Mouse (Mus musculus) G1E (cell line): ENCODE data around the gene Prkca. TPM values are rescaled to one million over a fixed set of nuclear protein-coding genes. Genes with fewer than 3 reads are reported as not detected.
A peak's percentile ranks its signal among the peaks of the same experiment; 100 is the strongest.

Experiments
- ATAC-seq: 2 replicates; pipeline ENCODE4 v1.8.0; 2016; ENCODE audit warnings: mild to moderate bottlenecking; ENCODE audit not compliant: insufficient number of reproducible peaks, poor library complexity, low FRiP score, severe bottlenecking; ENCODE audit errors: extremely low read depth
- DNase-seq: peaks from one replicate; pipeline ENCODE4 v3.0.0; 2012; ENCODE audit warnings: low spot score
- H3K27me3 ChIP-seq: 2 replicates; pipeline ENCODE4 v1.6.1; 2012; ENCODE audit warnings: mild to moderate bottlenecking, low read length, inconsistent platforms; ENCODE audit not compliant: insufficient read depth
- H3K36me3 ChIP-seq: replicated peaks from 2 replicates; pipeline ENCODE3; 2012; ENCODE audit warnings: mild to moderate bottlenecking, inconsistent platforms
- H3K4me1 ChIP-seq: 2 replicates; pipeline ENCODE4 v1.6.1; 2012; ENCODE audit warnings: low read depth, low read length, inconsistent platforms, mixed read lengths; ENCODE audit not compliant: insufficient read depth
- H3K4me3 ChIP-seq: 2 replicates; pipeline ENCODE4 v1.5.1; 2012; ENCODE audit warnings: low read depth, mild to moderate bottlenecking, inconsistent platforms, low read length, moderate library complexity, mixed read lengths
- H3K9me3 ChIP-seq: replicated peaks from 2 replicates; pipeline ENCODE4 v1.6.1; 2012; ENCODE audit warnings: inconsistent platforms
- CTCF ChIP-seq: IDR thresholded peaks from 2 replicates; pipeline ENCODE4 v1.5.1; 2012; ENCODE audit warnings: low read depth, low read length, inconsistent platforms, mixed read lengths
- GATA1 ChIP-seq: IDR thresholded peaks from 2 replicates; pipeline ENCODE4 v1.6.1; 2012; ENCODE audit warnings: borderline replicate concordance, low read length, inconsistent platforms, mixed read lengths
- GATA2 ChIP-seq: IDR thresholded peaks from 2 replicates; pipeline ENCODE4 v1.6.1; 2012; ENCODE audit warnings: low read depth, low read length, inconsistent platforms, borderline replicate concordance
- POLR2AphosphoS5 ChIP-seq: IDR thresholded peaks from 2 replicates; pipeline ENCODE4 v1.6.1; 2012; ENCODE audit warnings: low read depth, low read length, inconsistent platforms; ENCODE audit not compliant: insufficient replicate concordance
- TAL1 ChIP-seq: conservative IDR thresholded peaks from 2 replicates; pipeline ENCODE4 v1.6.1; 2012; ENCODE audit warnings: low read depth, low read length, inconsistent platforms, mixed read lengths
- polyA plus RNA-seq: library from polyadenylated mRNA; stranded (reverse); fragments of >175 nt; gene quantifications from 2 replicates; pipeline ENCODE4 v1.2.3, GENCODE M21; 2012
- total RNA-seq, 2 experiments: library from RNA; stranded (forward) in 1 of 2; stranded (reverse) in 1 of 2; fragments of 200-1000 nt in 1 of 2; fragments of >200 nt in 1 of 2; fragmentation: Nextera tagmentation in 1 of 2; gene quantifications; 2 replicates each; pipeline ENCODE4 v1.2.3; 2014 to 2017

Prkca gene
- total and polyA plus RNA-seq, 3 experiments: 0.11 TPM; not detected in 2

- DNase-seq (no peak), ATAC-seq (no peak)
- H3K4me1 ChIP-seq: peaks cover 30% of the 10 kb centered on the region
- no peak overlapping the region for H3K4me3 ChIP-seq
- peaks cover 36% of the 10 kb centered on the region for H3K9me3 ChIP-seq
- no peaks in the 10 kb centered on the region for H3K36me3 ChIP-seq
- no peak for TF ChIP-seq GATA2
- no peak for TF ChIP-seq POLR2AphosphoS5
- TF ChIP-seq GATA1: no peak
- no peak for TF ChIP-seq CTCF
- TF ChIP-seq TAL1: no peak
- no peaks in the 10 kb centered on the region; the same call in 1 of the 2 replicates for H3K27me3 ChIP-seq
Observed at GRCm38 (mm10) chr11:108239173-108239572, 104.6 kb downstream of the Prkca start.

- TF ChIP-seq GATA2: no peak
- TF ChIP-seq TAL1: no peak
- TF ChIP-seq CTCF: no peak
- TF ChIP-seq POLR2AphosphoS5: no peak
- no peak for TF ChIP-seq GATA1
- Histone ChIP-seq H3K4me3 (no peak overlapping the region), H3K27me3 (no peaks in the 10 kb centered on the region; the same call in 1 of the 2 replicates), H3K9me3 (peaks cover 28% of the 10 kb centered on the region), H3K36me3 (no peaks in the 10 kb centered on the region), H3K4me1 (peaks cover 25% of the 10 kb centered on the region)
- ATAC-seq (no peak), DNase-seq (no peak)
Observed at GRCm38 (mm10) chr11:108236754-108237428, 106.8 kb downstream of the Prkca start.

DNA sequence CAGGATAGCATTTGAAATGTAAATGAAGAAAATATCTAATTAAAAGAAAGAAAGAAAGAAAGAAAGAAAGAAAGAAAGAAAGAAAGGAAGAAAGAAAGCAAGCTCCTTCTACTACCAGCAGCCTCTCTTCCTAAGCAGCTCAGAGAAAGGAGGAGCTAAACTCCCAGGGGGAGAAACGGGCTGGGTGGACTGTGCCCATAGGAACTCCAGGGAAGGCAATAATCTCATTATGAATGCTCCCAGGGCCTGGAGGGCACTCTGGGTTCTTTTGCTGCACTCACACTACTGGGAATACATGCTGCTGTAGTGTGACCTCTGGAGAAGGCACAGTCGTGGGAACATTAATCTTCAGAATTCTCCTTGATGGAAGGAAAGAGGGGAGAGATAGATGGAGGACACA, 107.5 kb downstream of the Prkca start:
- no peaks in the 10 kb centered on the region for H3K36me3 ChIP-seq
- no peaks in the 10 kb centered on the region; the same call in 1 of the 2 replicates for H3K27me3 ChIP-seq
- ATAC-seq (no peak), DNase-seq (no peak)
- no peak for TF ChIP-seq POLR2AphosphoS5
- no peak for TF ChIP-seq TAL1
- no peak for TF ChIP-seq GATA2
- no peak for TF ChIP-seq GATA1
- no peak for TF ChIP-seq CTCF
- H3K4me1 ChIP-seq: peaks cover 24% of the 10 kb centered on the region
- H3K9me3 ChIP-seq: peaks cover 28% of the 10 kb centered on the region
- no peak overlapping the region for H3K4me3 ChIP-seq

GRCm38 (mm10) chr11:108235081-108235703, 108.5 kb downstream of the Prkca start:
- Histone ChIP-seq H3K27me3 (no peaks in the 10 kb centered on the region), H3K4me3 (no peak overlapping the region), H3K9me3 (peaks cover 30% of the 10 kb centered on the region), H3K36me3 (no peaks in the 10 kb centered on the region), H3K4me1 (peaks cover 21% of the 10 kb centered on the region)
- peak; percentile 21 for DNase-seq
- TF ChIP-seq TAL1 (no peak), CTCF (no peak), POLR2AphosphoS5 (no peak), GATA1 (no peak), GATA2 (no peak)
- peak; percentile 69 for ATAC-seq

DNA sequence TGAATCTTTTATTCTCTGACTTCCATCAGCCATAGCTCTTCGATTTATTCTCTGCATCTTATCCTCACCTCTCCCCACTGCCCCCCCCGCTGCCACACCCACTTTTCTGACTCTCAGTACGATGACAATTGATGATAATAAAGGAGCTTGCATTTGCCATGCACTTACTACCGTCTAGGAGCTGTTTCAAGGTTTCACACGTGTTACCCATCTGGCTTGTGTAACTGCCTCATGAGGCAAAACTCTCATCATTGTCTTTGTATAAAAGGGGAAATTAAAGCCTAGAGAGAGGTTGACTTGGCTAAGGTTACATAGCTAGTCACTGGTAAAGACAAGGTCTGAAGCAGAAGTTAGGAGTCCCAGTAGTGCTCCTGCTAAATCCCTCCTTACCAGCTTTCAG, 110.7 kb downstream of the Prkca start:
- H3K9me3 ChIP-seq: peaks cover 24% of the 10 kb centered on the region
- ATAC-seq (no peak), DNase-seq (no peak)
- H3K4me3 ChIP-seq: no peak overlapping the region
- no peak for TF ChIP-seq GATA2
- no peak for TF ChIP-seq CTCF
- no peak for TF ChIP-seq POLR2AphosphoS5
- no peak for TF ChIP-seq GATA1
- no peak for TF ChIP-seq TAL1
- H3K36me3 ChIP-seq: no peaks in the 10 kb centered on the region
- peaks cover 21% of the 10 kb centered on the region for H3K4me1 ChIP-seq
- no peaks in the 10 kb centered on the region for H3K27me3 ChIP-seq

GRCm38 (mm10) chr11:108230101-108230500, 113.6 kb downstream of the Prkca start:
- ATAC-seq (no peak), DNase-seq (no peak)
- H3K27me3 ChIP-seq: peaks cover 5% of the 10 kb centered on the region; the same call in 1 of the 2 replicates
- no peak overlapping the region for H3K4me3 ChIP-seq
- no peaks in the 10 kb centered on the region for H3K36me3 ChIP-seq
- peaks cover 26% of the 10 kb centered on the region for H3K9me3 ChIP-seq
- TF ChIP-seq GATA2: no peak
- TF ChIP-seq GATA1: no peak
- no peak for TF ChIP-seq POLR2AphosphoS5
- TF ChIP-seq TAL1: no peak
- no peak for TF ChIP-seq CTCF
- peaks cover 3% of the 10 kb centered on the region for H3K4me1 ChIP-seq
